Mouse (Mus musculus): ENCODE data around the gene Nsg2. TPM values are rescaled to one million over a fixed set of nuclear protein-coding genes. Genes with fewer than 3 reads are reported as not detected.

Gene Nsg2
- polyA plus RNA-seq, 1 experiment from 2014 or later = 212 TPM

GRCm38 (mm10) chr11:32018201-32018600 lies 17.9 kb downstream of the Nsg2 start:
- WGBS = 56% methylated on average over 4 of the region's 4 CpGs
- Histone ChIP-seq H3K4me3 (no peak overlapping the region), H3K27ac (no peak overlapping the region), H3K9ac (no peak overlapping the region), H3K27me3 (replicated peaks) (no peaks in the 10 kb centered on the region), H3K9me3 (no peaks in the 10 kb centered on the region), H3K4me1 (peaks cover 43% of the 10 kb centered on the region), H3K36me3 (peaks cover 23% of the 10 kb centered on the region), H3K4me2 (replicated peaks) (no peak overlapping the region)
- no peak for ATAC-seq (ENCODE audit: low FRiP score, low read depth)

GRCm38 (mm10) chr11:32020031-32020965 lies 20.0 kb downstream of the Nsg2 start:
- Histone ChIP-seq H3K4me2 (replicated peaks) (no peak overlapping the region), H3K4me3 (no peak overlapping the region), H3K9ac (no peak overlapping the region), H3K36me3 (peaks cover 18% of the 10 kb centered on the region), H3K27ac (peak overlapping the region; percentile 22; the same call in 1 of the 2 replicates), H3K4me1 (peaks cover 52% of the 10 kb centered on the region), H3K9me3 (no peaks in the 10 kb centered on the region), H3K27me3 (replicated peaks) (no peaks in the 10 kb centered on the region)
- 31% methylated on average over 8 of the region's 8 CpGs for WGBS
- ATAC-seq (ENCODE audit: low FRiP score, low read depth) = peak; percentile 21; the same call in 1 of the 2 replicates

- Histone ChIP-seq H3K36me3 (peaks cover 9% of the 10 kb centered on the region; the same call in 1 of the 2 replicates), H3K27ac (no peak overlapping the region), H3K4me1 (peaks cover 46% of the 10 kb centered on the region), H3K4me3 (no peak overlapping the region), H3K4me2 (replicated peaks) (no peak overlapping the region), H3K9ac (no peak overlapping the region), H3K27me3 (replicated peaks) (no peaks in the 10 kb centered on the region), H3K9me3 (no peaks in the 10 kb centered on the region)
- no peak for ATAC-seq (ENCODE audit: low FRiP score, low read depth)
- whole genome bisulfite sequencing = 77% methylated on average over 5 of the region's 5 CpGs
Measured at GRCm38 (mm10) chr11:32026634-32027033, 26.4 kb downstream of the Nsg2 start.

GRCm38 (mm10) chr11:32027474-32028342 lies 27.4 kb downstream of the Nsg2 start:
- ATAC-seq (ENCODE audit: low FRiP score, low read depth) = peak; percentile 66
- peak overlapping the region; percentile 14; the same call in 1 of the 2 replicates for H3K4me2 ChIP-seq (replicated peaks)

GRCm38 (mm10) chr11:32028605-32029004 lies 28.3 kb downstream of the Nsg2 start:
- H3K4me3 ChIP-seq = no peak overlapping the region
- H3K9me3 ChIP-seq = no peaks in the 10 kb centered on the region
- no peak for ATAC-seq (ENCODE audit: low FRiP score, low read depth)
- no peak overlapping the region for H3K9ac ChIP-seq
- no peaks in the 10 kb centered on the region for H3K27me3 ChIP-seq (replicated peaks)
- H3K27ac ChIP-seq = no peak overlapping the region
- H3K36me3 ChIP-seq = peaks cover 6% of the 10 kb centered on the region; the same call in 1 of the 2 replicates
- no peak overlapping the region for H3K4me2 ChIP-seq (replicated peaks)
- 93% methylated on average over 3 of the region's 3 CpGs for WGBS
- peaks cover 46% of the 10 kb centered on the region for H3K4me1 ChIP-seq

More at GRCm38 (mm10) chr11:32027474-32028342, 27.4 kb downstream of the Nsg2 start:
- Histone ChIP-seq H3K9me3 (no peaks in the 10 kb centered on the region), H3K9ac (no peak overlapping the region), H3K4me3 (no peak overlapping the region), H3K27ac (no peak overlapping the region), H3K4me1 (peaks cover 46% of the 10 kb centered on the region), H3K36me3 (peaks cover 7% of the 10 kb centered on the region; the same call in 1 of the 2 replicates), H3K27me3 (replicated peaks) (no peaks in the 10 kb centered on the region)
- WGBS = 42% methylated on average over 7 of the region's 7 CpGs

GRCm38 (mm10) chr11:32029356-32029755 lies 29.1 kb downstream of the Nsg2 start:
- Histone ChIP-seq H3K27ac (no peak overlapping the region), H3K4me1 (peaks cover 39% of the 10 kb centered on the region), H3K4me3 (no peak overlapping the region), H3K9ac (no peak overlapping the region), H3K9me3 (no peaks in the 10 kb centered on the region), H3K36me3 (peaks cover 6% of the 10 kb centered on the region; the same call in 1 of the 2 replicates), H3K4me2 (replicated peaks) (no peak overlapping the region), H3K27me3 (replicated peaks) (no peaks in the 10 kb centered on the region)
- no peak for ATAC-seq (ENCODE audit: low FRiP score, low read depth)
- WGBS = 82% methylated on average over 5 of the region's 5 CpGs

- no peaks in the 10 kb centered on the region for H3K27me3 ChIP-seq (replicated peaks)
- no peak overlapping the region for H3K27ac ChIP-seq
- no peak overlapping the region for H3K4me3 ChIP-seq
- 86% methylated on average over 4 of the region's 4 CpGs for WGBS
- no peaks in the 10 kb centered on the region for H3K9me3 ChIP-seq
- no peak overlapping the region for H3K4me2 ChIP-seq (replicated peaks)
- H3K4me1 ChIP-seq = peaks cover 29% of the 10 kb centered on the region
- peaks cover 3% of the 10 kb centered on the region; the same call in 1 of the 2 replicates for H3K36me3 ChIP-seq
- ATAC-seq (ENCODE audit: low FRiP score, low read depth) = no peak
- no peak overlapping the region for H3K9ac ChIP-seq
Measured at GRCm38 (mm10) chr11:32031396-32031795, 31.1 kb downstream of the Nsg2 start.

GRCm38 (mm10) chr11:32032053-32032452 lies 31.8 kb downstream of the Nsg2 start:
- no peak for ATAC-seq (ENCODE audit: low FRiP score, low read depth)
- Histone ChIP-seq H3K27ac (no peak overlapping the region), H3K9ac (no peak overlapping the region), H3K36me3 (peaks cover 3% of the 10 kb centered on the region; the same call in 1 of the 2 replicates), H3K27me3 (replicated peaks) (no peaks in the 10 kb centered on the region), H3K4me1 (peaks cover 22% of the 10 kb centered on the region), H3K4me3 (no peak overlapping the region), H3K9me3 (no peaks in the 10 kb centered on the region), H3K4me2 (replicated peaks) (no peak overlapping the region)
- 82% methylated on average over 9 of the region's 9 CpGs for WGBS

GRCm38 (mm10) chr11:32035831-32036230 lies 35.6 kb downstream of the Nsg2 start:
- Histone ChIP-seq H3K4me2 (replicated peaks) (no peak overlapping the region), H3K4me1 (peaks cover 18% of the 10 kb centered on the region), H3K27ac (no peak overlapping the region), H3K36me3 (no peaks in the 10 kb centered on the region; the same call in 1 of the 2 replicates), H3K4me3 (no peak overlapping the region), H3K27me3 (replicated peaks) (no peaks in the 10 kb centered on the region), H3K9ac (no peak overlapping the region), H3K9me3 (no peaks in the 10 kb centered on the region)
- ATAC-seq (ENCODE audit: low FRiP score, low read depth) = no peak
- 79% methylated on average over 5 of the region's 5 CpGs for WGBS

GRCm38 (mm10) chr11:32039656-32040055 lies 39.4 kb downstream of the Nsg2 start:
- Histone ChIP-seq H3K27me3 (replicated peaks) (no peaks in the 10 kb centered on the region), H3K27ac (no peak overlapping the region), H3K9ac (no peak overlapping the region)

GRCm38 (mm10) chr11:32057389-32057788 lies 57.1 kb downstream of the Nsg2 start:
- H3K27ac ChIP-seq = 0 out of 2 replicates have a peak overlapping the region, but pooled peaks have one; percentile 21

More at GRCm38 (mm10) chr11:32039656-32040055, 39.4 kb downstream of the Nsg2 start:
- Histone ChIP-seq H3K4me2 (replicated peaks) (peak overlapping the region; percentile 9; the same call in 1 of the 2 replicates), H3K36me3 (no peaks in the 10 kb centered on the region; the same call in 1 of the 2 replicates), H3K4me3 (no peak overlapping the region), H3K9me3 (no peaks in the 10 kb centered on the region), H3K4me1 (peaks cover 19% of the 10 kb centered on the region)
- no peak; the same call in none of the 2 replicates for ATAC-seq (ENCODE audit: low FRiP score, low read depth)
- WGBS = 74% methylated on average over 4 of the region's 4 CpGs

More at GRCm38 (mm10) chr11:32057389-32057788, 57.1 kb downstream of the Nsg2 start:
- peak; percentile 75 for ATAC-seq (ENCODE audit: low FRiP score, low read depth)
- no peak overlapping the region for H3K9ac ChIP-seq
- peaks cover 38% of the 10 kb centered on the region for H3K36me3 ChIP-seq
- H3K4me3 ChIP-seq = no peak overlapping the region
- WGBS = 62% methylated on average over 11 of the region's 11 CpGs
- H3K4me1 ChIP-seq = peaks cover 11% of the 10 kb centered on the region
- no peak overlapping the region for H3K4me2 ChIP-seq (replicated peaks)
- H3K9me3 ChIP-seq = no peaks in the 10 kb centered on the region
- H3K27me3 ChIP-seq (replicated peaks) = no peaks in the 10 kb centered on the region

Measured in neural tube, embryonic 12.5 days (tissue).